9 mouse cellular contexts compared by ENCODE assay signal in genomic region chr5:102843934-102844709, GRCm38 (mm10).
DNase-seq lines count a peak whose midpoint lies in the region; ATAC-seq and TF ChIP-seq lines count a peak whose summit lies in the region.
"Had no signal": no experiment of that assay in that cellular context is flagged by ENCODE, and none has a peak within 500 bp of the region (broad histone marks: within the 10 kb centered on the region; RNA-seq: fewer than 3 reads in every experiment).

No protein-coding gene starts in this region.

- 32% methylated on average over 5 of the region's 5 CpGs for WGBS in hindbrain, embryonic 13.5 days
- 33% methylated on average over 5 of the region's 5 CpGs for WGBS in hindbrain, postnatal 0 days
- 31% methylated on average over 5 of the region's 5 CpGs for WGBS in midbrain, embryonic 15.5 days

- no peak overlapping the region for H3K27ac ChIP-seq in hindbrain, embryonic 13.5 days
- H3K27ac ChIP-seq in hindbrain, postnatal 0 days: peak overlapping the region; percentile 80; the same call in 1 of the 2 replicates
- H3K27ac ChIP-seq in midbrain, embryonic 15.5 days: no peak overlapping the region

- H3K27me3 ChIP-seq in hindbrain, embryonic 13.5 days: no peaks in the 10 kb centered on the region
- H3K27me3 ChIP-seq in hindbrain, postnatal 0 days (ENCODE audit: insufficient read depth, low read length): no peaks in the 10 kb centered on the region
- no peaks in the 10 kb centered on the region for H3K27me3 ChIP-seq in midbrain, embryonic 15.5 days (replicated peaks)

- H3K36me3 ChIP-seq in hindbrain, embryonic 13.5 days: no peaks in the 10 kb centered on the region
- H3K36me3 ChIP-seq in hindbrain, postnatal 0 days (ENCODE audit: insufficient read depth, low read length): no peaks in the 10 kb centered on the region
- no peaks in the 10 kb centered on the region for H3K36me3 ChIP-seq in midbrain, embryonic 15.5 days (replicated peaks)

- no peak overlapping the region for H3K9ac ChIP-seq in hindbrain, embryonic 13.5 days
- no peak overlapping the region for H3K9ac ChIP-seq in hindbrain, postnatal 0 days (replicated peaks; ENCODE audit: low read length)
- no peak overlapping the region for H3K9ac ChIP-seq in midbrain, embryonic 15.5 days

- ATAC-seq in hindbrain, embryonic 13.5 days (ENCODE audit: low FRiP score): 0 out of 2 replicates have a peak, but pooled peaks have one; percentile 15
- ATAC-seq in hindbrain, postnatal 0 days: no peak
- ATAC-seq in midbrain, embryonic 15.5 days (replicated peaks): no peak

- peaks cover 44% of the 10 kb centered on the region for H3K4me1 ChIP-seq in hindbrain, embryonic 13.5 days (replicated peaks)
- H3K4me1 ChIP-seq in hindbrain, postnatal 0 days (ENCODE audit: insufficient read depth, low read length): no peaks in the 10 kb centered on the region; the same call in none of the 2 replicates
- peaks cover 41% of the 10 kb centered on the region for H3K4me1 ChIP-seq in midbrain, embryonic 15.5 days

- DNase-seq in hindbrain, postnatal 0 days (ENCODE audit: low spot score): no peak
- peak; percentile 89 for DNase-seq in kidney, postnatal 14 days
- no peak for DNase-seq in cerebellum, postnatal 36 days
- DNase-seq in heart, postnatal 4 days: no peak
- DNase-seq in adrenal gland, adult 18-20 months (ENCODE audit: low spot score in 2 of 2): no peak
- DNase-seq: thymus, adult 2 months had no signal

- H3K9me3 ChIP-seq in hindbrain, embryonic 13.5 days: no peaks in the 10 kb centered on the region
- H3K9me3 ChIP-seq in hindbrain, postnatal 0 days (ENCODE audit: low read length): no peaks in the 10 kb centered on the region
- H3K9me3 ChIP-seq in midbrain, embryonic 15.5 days: no peaks in the 10 kb centered on the region

- no peak overlapping the region for H3K4me3 ChIP-seq in hindbrain, embryonic 13.5 days
- no peak overlapping the region for H3K4me3 ChIP-seq in hindbrain, postnatal 0 days (ENCODE audit: low read length)
- H3K4me3 ChIP-seq in midbrain, embryonic 15.5 days: no peak overlapping the region
- H3K4me3 ChIP-seq: myocyte had no signal

- peak overlapping the region; percentile 67; the same call in 1 of the 2 replicates for H3K4me2 ChIP-seq in hindbrain, embryonic 13.5 days
- H3K4me2 ChIP-seq in hindbrain, postnatal 0 days (ENCODE audit: low read depth, low read length): no peak overlapping the region; the same call in 1 of the 2 replicates
- H3K4me2 ChIP-seq in midbrain, embryonic 15.5 days: peak overlapping the region; percentile 68

- TF ChIP-seq CTCF in hindbrain, postnatal 0 days (IDR thresholded peaks at IDR 0.05; ENCODE audit: low read depth): no peak
